Mouse (Mus musculus): ENCODE data around the gene Prelp.

GRCm38 (mm10) chr1:133871241-133871640, 50.0 kb downstream of the Prelp start:
- TF ChIP-seq POLR2A (IDR thresholded peaks at IDR 0.05; ENCODE audit: insufficient read length, low read depth) = no peak
- no peak for TF ChIP-seq MYOG (IDR thresholded peaks at IDR 0.05; ENCODE audit: control insufficient read depth in 1 of 3, insufficient read depth in 1 of 3, insufficient read length in 2 of 3, low read depth in 2 of 3)
- no peak for TF ChIP-seq POLR2AphosphoS2 (IDR thresholded peaks at IDR 0.05; ENCODE audit: insufficient read length, low read depth)
- no peak for TF ChIP-seq USF1 (IDR thresholded peaks at IDR 0.05; ENCODE audit: low read depth)
- TF ChIP-seq SRF (IDR thresholded peaks at IDR 0.05; ENCODE audit: control insufficient read depth, insufficient read length, low read depth) = no peak
- TF ChIP-seq CEBPB (IDR thresholded peaks at IDR 0.05; ENCODE audit: insufficient read depth, poor library complexity, severe bottlenecking) = no peak
- no peak for TF ChIP-seq E2F4 (IDR thresholded peaks at IDR 0.05; ENCODE audit: insufficient read depth)
- TF ChIP-seq MAX (IDR thresholded peaks at IDR 0.05; ENCODE audit: low read depth) = no peak
- TF ChIP-seq TCF3 (IDR thresholded peaks at IDR 0.05; ENCODE audit: insufficient read length, low read depth) = no peak
- no peak for TF ChIP-seq TCF12 (IDR thresholded peaks at IDR 0.05; ENCODE audit: insufficient read depth, poor library complexity, severe bottlenecking)
